Mouse (Mus musculus) heart, adult 2 months (tissue): ENCODE data around the gene Zfyve16. TPM values are rescaled to one million over a fixed set of nuclear protein-coding genes. Genes with fewer than 3 reads are reported as not detected.
A peak's percentile ranks its signal among the peaks of the same experiment; 100 is the strongest.

Experiments
- DNase-seq, 2 experiments: peaks; one replicate each; pipeline ENCODE4 v3.0.0; 2021
- H3K27ac ChIP-seq: fragments of 200-600 bp; 2 replicates; pipeline ENCODE4 v1.8.1; 2022
- H3K27me3 ChIP-seq: fragments of 200-500 bp; 2 replicates; pipeline ENCODE4 v1.6.1; 2012; ENCODE audit warnings: mild to moderate bottlenecking, low read length, inconsistent platforms, mixed read lengths; ENCODE audit not compliant: control insufficient read depth, insufficient read depth
- H3K36me3 ChIP-seq: fragments of 200-500 bp; 2 replicates; pipeline ENCODE4 v1.6.1; 2012; ENCODE audit warnings: low read length, inconsistent platforms; ENCODE audit not compliant: control insufficient read depth, insufficient read depth
- H3K4me1 ChIP-seq: fragments of 200-500 bp; 2 replicates; pipeline ENCODE4 v1.6.1; 2011; ENCODE audit warnings: low read length; ENCODE audit not compliant: control insufficient read depth, insufficient read depth
- H3K4me3 ChIP-seq: fragments of 200-600 bp; 2 replicates; pipeline ENCODE4 v1.8.1; 2022
- H3K79me2 ChIP-seq: fragments of 200-500 bp; replicated peaks from 2 replicates; pipeline ENCODE4 v1.6.1; 2012; ENCODE audit warnings: mild to moderate bottlenecking, inconsistent platforms, low read length, moderate library complexity, mixed read lengths; ENCODE audit not compliant: control insufficient read depth, insufficient read depth
- H3K9ac ChIP-seq: fragments of 200-500 bp; 2 replicates; pipeline ENCODE4 v1.6.1; 2012; ENCODE audit warnings: low read depth, mild to moderate bottlenecking, control low read depth, inconsistent platforms, low read length, mixed read lengths
- CTCF ChIP-seq: fragments of 200-600 bp; IDR thresholded peaks from 2 replicates; pipeline ENCODE4 v1.8.1; 2022; ENCODE audit warnings: antibody characterized with exemption, mild to moderate bottlenecking, moderate library complexity
- EP300 ChIP-seq: fragments of 200-500 bp; IDR thresholded peaks from 2 replicates; pipeline ENCODE4 v1.6.1; 2011; ENCODE audit warnings: low read depth, low read length, control low read depth; ENCODE audit not compliant: insufficient read depth
- POLR2A ChIP-seq: fragments of 200-500 bp; IDR thresholded peaks from 2 replicates; pipeline ENCODE4 v1.6.1; 2011; ENCODE audit warnings: mild to moderate bottlenecking, low read depth, low read length, control low read depth; ENCODE audit not compliant: insufficient read depth
- WGBS: fragments of 180-500 bp; shearing (Covaris S2); methylation state at CpG from one replicate; pipeline ENCODE4 v1.1.7; 2018; 5-methylcytosine and 5-hydroxymethylcytosine counted together
- intact Hi-C: fragments of 180-260 bp; cut with DNase I; formaldehyde crosslinking; loops from one replicate; pipeline ENCODE4 v1.15.1; 2025
- polyA plus RNA-seq: library from polyadenylated mRNA; depleted of rRNA; stranded (reverse); fragments of >200 nt; gene quantifications from 2 replicates; pipeline ENCODE4 v1.2.3, GENCODE M21; 2012
- total RNA-seq, 2 experiments: library from RNA; stranded (reverse); gene quantifications; 2 replicates each; pipeline ENCODE4 v1.2.3; 2021

Gene Zfyve16
- total and polyA plus RNA-seq, 3 experiments, result 2.9 to 11.7 (median 11.5) TPM

GRCm38 (mm10) chr13:92483852-92484463, 46.7 kb downstream of the Zfyve16 start, which contains the start of gene Fam151b:
Gene Fam151b (minus strand): TSS chr13:92484015.
- peak; percentile 87 to 92 for DNase-seq
- Histone ChIP-seq H3K27ac (peak within 1 kb of the TSS; percentile 64), H3K27me3 (no peaks in the 10 kb centered on the region), H3K36me3 (no peaks in the 10 kb centered on the region), H3K9ac (peak within 1 kb of the TSS; percentile 52), H3K4me3 (peak within 1 kb of the TSS; percentile 55), H3K4me1 (no peaks in the 10 kb centered on the region), H3K79me2 (no peaks in the 10 kb centered on the region)
- TF ChIP-seq POLR2A (peak; percentile 91), EP300 (0 out of 2 replicates have a peak, but pooled peaks have one; percentile 53), CTCF (no peak)
- intact Hi-C loops, result loop anchor here (2.0 to 5.0 kb wide), 2 partner anchors 129 to 577 kb away; partner anchors contain the start of genes Dhfr and Msh3
- WGBS, result 7% methylated on average over 19 of the region's 19 CpGs

GRCm38 (mm10) chr13:92483348-92483747, 47.3 kb downstream of the Zfyve16 start:
- Histone ChIP-seq H3K27ac (peak overlapping the region; percentile 64; the same call in 1 of the 2 replicates), H3K36me3 (no peaks in the 10 kb centered on the region), H3K79me2 (no peaks in the 10 kb centered on the region), H3K9ac (no peak overlapping the region), H3K4me1 (no peaks in the 10 kb centered on the region), H3K27me3 (no peaks in the 10 kb centered on the region), H3K4me3 (peak overlapping the region; percentile 55)
- peak; percentile 36 to 38 for DNase-seq
- 11% methylated on average over 3 of the region's 3 CpGs for whole genome bisulfite sequencing
- TF ChIP-seq CTCF, result peak; percentile 77
- 0 out of 2 replicates have a peak, but pooled peaks have one; percentile 17 for TF ChIP-seq EP300
- no peak for TF ChIP-seq POLR2A
- intact Hi-C loops, result loop anchor here (2.0 to 5.0 kb wide), 2 partner anchors 129 to 576 kb away; partner anchors contain the start of genes Dhfr and Msh3

DNA sequence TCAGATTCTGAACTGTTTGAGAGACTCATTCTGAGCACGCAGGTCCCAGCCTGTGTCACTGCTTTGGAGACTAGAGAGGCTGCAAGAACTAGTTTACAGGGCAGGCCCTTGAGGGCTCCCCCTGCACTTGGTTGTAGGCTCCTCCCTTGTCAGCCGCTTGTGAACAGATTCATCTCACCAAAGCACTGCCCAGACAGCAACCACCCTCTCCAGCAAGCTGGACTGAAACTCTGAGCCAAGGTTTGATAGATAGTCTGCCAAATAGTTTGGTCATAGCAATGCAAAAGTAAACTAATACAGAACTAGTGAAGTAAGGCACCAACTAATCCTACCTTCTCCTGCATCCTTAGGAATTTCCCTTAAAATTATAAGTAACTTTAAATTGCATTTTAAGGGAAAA, 60.5 kb downstream of the Zfyve16 start:
- Histone ChIP-seq H3K27me3 (no peaks in the 10 kb centered on the region), H3K4me3 (no peak overlapping the region), H3K9ac (no peak overlapping the region), H3K79me2 (no peaks in the 10 kb centered on the region), H3K27ac (no peak overlapping the region), H3K36me3 (no peaks in the 10 kb centered on the region), H3K4me1 (no peaks in the 10 kb centered on the region)
- WGBS, result 73% methylated on average over 2 of the region's 2 CpGs
- TF ChIP-seq EP300, result no peak
- no peak for TF ChIP-seq CTCF
- TF ChIP-seq POLR2A, result no peak
- intact Hi-C loops, result no loop called here
- DNase-seq, result no peak

GRCm38 (mm10) chr13:92469381-92469780, 61.3 kb downstream of the Zfyve16 start:
- no peak overlapping the region for H3K4me3 ChIP-seq
- TF ChIP-seq CTCF (no peak), EP300 (no peak), POLR2A (no peak)
- 74% methylated on average over 2 of the region's 2 CpGs for WGBS
- no peaks in the 10 kb centered on the region for H3K4me1 ChIP-seq
- no peak overlapping the region for H3K9ac ChIP-seq
- H3K27me3 ChIP-seq, result no peaks in the 10 kb centered on the region
- intact Hi-C loops, result no loop called here
- H3K27ac ChIP-seq, result no peak overlapping the region
- DNase-seq, result no peak
- H3K36me3 ChIP-seq, result no peaks in the 10 kb centered on the region
- H3K79me2 ChIP-seq, result no peaks in the 10 kb centered on the region

- H3K27me3 ChIP-seq, result no peaks in the 10 kb centered on the region
- no peak for DNase-seq
- no peaks in the 10 kb centered on the region for H3K36me3 ChIP-seq
- H3K9ac ChIP-seq, result no peak overlapping the region
- TF ChIP-seq EP300 (no peak), CTCF (no peak), POLR2A (no peak)
- intact Hi-C loops, result no loop called here
- WGBS, result 78% methylated on average over 9 of the region's 9 CpGs
- no peak overlapping the region for H3K27ac ChIP-seq
- no peaks in the 10 kb centered on the region for H3K79me2 ChIP-seq
- no peak overlapping the region for H3K4me3 ChIP-seq
- H3K4me1 ChIP-seq, result no peaks in the 10 kb centered on the region
These were observed 62.8 kb downstream of the Zfyve16 start for GRCm38 (mm10) chr13:92467891-92468290.

- H3K27ac ChIP-seq, result no peak overlapping the region
- no peaks in the 10 kb centered on the region for H3K36me3 ChIP-seq
- no peaks in the 10 kb centered on the region for H3K4me1 ChIP-seq
- WGBS, result 85% methylated on average over 3 of the region's 3 CpGs
- no peaks in the 10 kb centered on the region for H3K27me3 ChIP-seq
- intact Hi-C loops, result no loop called here
- no peak overlapping the region for H3K9ac ChIP-seq
- no peaks in the 10 kb centered on the region for H3K79me2 ChIP-seq
- no peak overlapping the region for H3K4me3 ChIP-seq
- TF ChIP-seq CTCF, result no peak
- no peak for TF ChIP-seq POLR2A
- TF ChIP-seq EP300, result no peak
- DNase-seq, result no peak
These were observed 66.0 kb downstream of the Zfyve16 start for GRCm38 (mm10) chr13:92464698-92465097.
